Mouse (Mus musculus): Measurements from ENCODE around the gene Ifna14.

DNA sequence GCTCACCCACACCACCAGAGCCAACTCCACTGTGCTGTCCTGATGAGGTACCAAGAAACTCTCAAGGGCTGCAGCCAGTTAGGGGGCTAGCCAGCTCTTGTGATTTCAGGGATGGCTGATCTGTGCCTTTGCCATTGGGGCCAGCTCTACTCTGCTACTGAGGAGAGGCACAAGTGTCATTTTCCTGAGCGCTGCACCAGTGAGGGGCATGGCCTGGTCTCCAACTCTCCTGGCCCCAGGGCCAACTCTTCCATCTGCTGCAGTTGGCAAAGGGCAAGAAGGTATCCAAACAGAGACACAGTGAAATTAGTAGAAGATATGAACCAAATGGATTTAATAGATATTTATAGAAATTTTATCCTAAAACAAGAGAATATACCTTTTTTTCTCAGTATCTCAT, 9.8 kb downstream of the Ifna14 start:
- TF ChIP-seq CTCF (IDR thresholded peaks at IDR 0.05; ENCODE audit: borderline replicate concordance, insufficient read depth, low read length) (no peak), POLR2A (IDR thresholded peaks at IDR 0.05; ENCODE audit: low read depth, low read length) (no peak)
